Mouse (Mus musculus) liver, postnatal 0 days (tissue): ENCODE measurements around the gene Myh9. TPM values are rescaled to one million over a fixed set of nuclear protein-coding genes. Genes with fewer than 3 reads are reported as not detected.

Source experiments
- ATAC-seq: fragments of 200-750 bp; cut with Nextera tagmentation; 2 replicates; pipeline ENCODE4 v1.8.0; 2017; ENCODE audit warnings: mild to moderate bottlenecking, moderate library complexity
- DNase-seq: peaks from one replicate; pipeline ENCODE4 v3.0.0-alpha.2; 2016
- H3K27ac ChIP-seq: fragments of 300-500 bp; sonication (generic); 2 replicates; pipeline ENCODE4 v1.5.1; 2014; ENCODE audit warnings: antibody characterized with exemption, moderate library complexity, mild to moderate bottlenecking, low read depth
- H3K27me3 ChIP-seq: fragments of 300-500 bp; sonication (generic); 2 replicates; pipeline ENCODE4 v1.6.1; 2014; ENCODE audit warnings: low read length, control low read depth, mixed read lengths; ENCODE audit not compliant: insufficient read depth
- H3K36me3 ChIP-seq: fragments of 300-500 bp; sonication (generic); replicated peaks from 2 replicates; pipeline ENCODE4 v1.6.1; 2014; ENCODE audit warnings: mild to moderate bottlenecking, control low read depth, low read length, moderate library complexity, mixed read lengths; ENCODE audit not compliant: insufficient read depth
- H3K4me1 ChIP-seq: fragments of 300-500 bp; sonication (generic); 2 replicates; pipeline ENCODE4 v1.6.1; 2014; ENCODE audit warnings: antibody characterized with exemption, mild to moderate bottlenecking, control low read depth; ENCODE audit not compliant: insufficient read depth
- H3K4me2 ChIP-seq: fragments of 300-500 bp; sonication (generic); 2 replicates; pipeline ENCODE4 v1.6.1; 2014; ENCODE audit warnings: low read depth, mild to moderate bottlenecking, low read length, moderate library complexity, mixed read lengths
- H3K4me3 ChIP-seq: fragments of 300-500 bp; sonication (generic); 2 replicates; pipeline ENCODE4 v1.5.1; 2014; ENCODE audit warnings: low read depth, low read length
- H3K9ac ChIP-seq: fragments of 300-500 bp; sonication (generic); replicated peaks from 2 replicates; pipeline ENCODE4 v1.6.1; 2014; ENCODE audit warnings: mild to moderate bottlenecking, moderate library complexity
- H3K9me3 ChIP-seq: fragments of 300-500 bp; sonication (generic); 2 replicates; pipeline ENCODE4 v1.6.1; 2016; ENCODE audit warnings: mild to moderate bottlenecking, control low read depth, low read length, mixed read lengths
- CTCF ChIP-seq: sonication (generic); IDR thresholded peaks from 2 replicates; pipeline ENCODE4 v1.5.1; 2016; ENCODE audit warnings: antibody characterized with exemption, low read depth
- EP300 ChIP-seq: IDR thresholded peaks from 2 replicates; pipeline ENCODE4 v1.6.1; 2016; ENCODE audit warnings: antibody characterized with exemption, low read depth, mild to moderate bottlenecking
- WGBS: fragments of 180-500 bp; shearing (Covaris S2); extraction: QIAGEN DNeasy Blood & Tissue Kit; methylation state at CpG from one replicate; pipeline ENCODE4 v1.1.7; 2014; ENCODE audit not compliant: insufficient replicate concordance; 5-methylcytosine and 5-hydroxymethylcytosine counted together
- polyA plus RNA-seq: library from polyadenylated mRNA; unstranded; fragments of >200 nt; fragmentation: Nextera tagmentation; extraction: Ambion mirVana; gene quantifications from 2 replicates; pipeline ENCODE4 v1.2.1, GENCODE M21; 2015

The Myh9 gene
- polyA plus RNA-seq, 1 experiment from 2014 or later = 22.4 TPM

GRCm38 (mm10) chr15:77809434-77809833, 32.5 kb downstream of the Myh9 start:
- DNase-seq (no peak), ATAC-seq (no peak)
- H3K27me3 ChIP-seq = no peaks in the 10 kb centered on the region
- no peaks in the 10 kb centered on the region for H3K9me3 ChIP-seq
- peaks cover 82% of the 10 kb centered on the region for H3K36me3 ChIP-seq
- no peak overlapping the region for H3K27ac ChIP-seq
- H3K9ac ChIP-seq = no peak overlapping the region
- TF ChIP-seq CTCF = no peak
- TF ChIP-seq EP300 = no peak
- 93% methylated on average over 1 of the region's 1 CpGs for WGBS
- peaks cover 20% of the 10 kb centered on the region for H3K4me1 ChIP-seq
- no peak overlapping the region for H3K4me3 ChIP-seq
- H3K4me2 ChIP-seq = no peak overlapping the region

- Histone ChIP-seq H3K4me3 (no peak overlapping the region), H3K9me3 (no peaks in the 10 kb centered on the region), H3K36me3 (peaks cover 87% of the 10 kb centered on the region), H3K27ac (no peak overlapping the region), H3K4me2 (no peak overlapping the region), H3K4me1 (peaks cover 21% of the 10 kb centered on the region), H3K27me3 (no peaks in the 10 kb centered on the region), H3K9ac (no peak overlapping the region)
- WGBS = 56% methylated on average over 7 of the region's 7 CpGs
- no peak for ATAC-seq
- no peak for DNase-seq
- TF ChIP-seq CTCF = no peak
- TF ChIP-seq EP300 = no peak
Observed at GRCm38 (mm10) chr15:77807264-77807585, 34.8 kb downstream of the Myh9 start.

GRCm38 (mm10) chr15:77806565-77807263, 35.3 kb downstream of the Myh9 start:
- Histone ChIP-seq H3K4me2 (no peak overlapping the region), H3K27ac (no peak overlapping the region), H3K36me3 (peaks cover 86% of the 10 kb centered on the region), H3K9ac (no peak overlapping the region), H3K9me3 (no peaks in the 10 kb centered on the region), H3K4me1 (peaks cover 25% of the 10 kb centered on the region), H3K4me3 (no peak overlapping the region), H3K27me3 (no peaks in the 10 kb centered on the region)
- DNase-seq = no peak
- ATAC-seq = no peak
- WGBS = 72% methylated on average over 13 of the region's 13 CpGs
- TF ChIP-seq EP300 = no peak
- TF ChIP-seq CTCF = no peak

- H3K4me2 ChIP-seq = no peak overlapping the region
- WGBS = 51% methylated on average over 4 of the region's 4 CpGs
- H3K9me3 ChIP-seq = no peaks in the 10 kb centered on the region
- no peak overlapping the region for H3K4me3 ChIP-seq
- no peaks in the 10 kb centered on the region for H3K27me3 ChIP-seq
- H3K27ac ChIP-seq = no peak overlapping the region
- H3K4me1 ChIP-seq = peaks cover 36% of the 10 kb centered on the region
- ATAC-seq (no peak), DNase-seq (no peak)
- H3K9ac ChIP-seq = no peak overlapping the region
- H3K36me3 ChIP-seq = peaks cover 84% of the 10 kb centered on the region
- TF ChIP-seq CTCF (no peak), EP300 (no peak)
Observed at GRCm38 (mm10) chr15:77805657-77806056, 36.3 kb downstream of the Myh9 start.

- no peak overlapping the region for H3K4me2 ChIP-seq
- no peak overlapping the region for H3K9ac ChIP-seq
- H3K36me3 ChIP-seq = peaks cover 82% of the 10 kb centered on the region
- no peak overlapping the region for H3K4me3 ChIP-seq
- H3K27me3 ChIP-seq = no peaks in the 10 kb centered on the region
- no peak for DNase-seq
- peaks cover 43% of the 10 kb centered on the region for H3K4me1 ChIP-seq
- no peak overlapping the region for H3K27ac ChIP-seq
- 78% methylated on average over 9 of the region's 9 CpGs for WGBS
- H3K9me3 ChIP-seq = no peaks in the 10 kb centered on the region
- TF ChIP-seq EP300 = no peak
- no peak for TF ChIP-seq CTCF
- no peak for ATAC-seq
Observed at GRCm38 (mm10) chr15:77804949-77805348, 37.0 kb downstream of the Myh9 start.

GRCm38 (mm10) chr15:77804460-77804859, 37.5 kb downstream of the Myh9 start:
- H3K27ac ChIP-seq = no peak overlapping the region
- DNase-seq = no peak
- ATAC-seq = no peak
- no peaks in the 10 kb centered on the region for H3K27me3 ChIP-seq
- TF ChIP-seq EP300 (no peak), CTCF (no peak)
- peaks cover 48% of the 10 kb centered on the region for H3K4me1 ChIP-seq
- H3K9ac ChIP-seq = no peak overlapping the region
- peaks cover 83% of the 10 kb centered on the region for H3K36me3 ChIP-seq
- H3K4me2 ChIP-seq = no peak overlapping the region
- H3K4me3 ChIP-seq = no peak overlapping the region
- WGBS = 74% methylated on average over 6 of the region's 6 CpGs
- no peaks in the 10 kb centered on the region for H3K9me3 ChIP-seq
